Mouse (Mus musculus): ENCODE results near the gene Tgfbr3l. TPM values are rescaled to one million over a fixed set of nuclear protein-coding genes. Genes with fewer than 3 reads are reported as not detected.

Tgfbr3l gene
- polyA plus RNA-seq (2014; fragmentation: Nextera tagmentation; extraction: Ambion mirVana) = 2.1 and 2.3 TPM in 2 replicates

DNA sequence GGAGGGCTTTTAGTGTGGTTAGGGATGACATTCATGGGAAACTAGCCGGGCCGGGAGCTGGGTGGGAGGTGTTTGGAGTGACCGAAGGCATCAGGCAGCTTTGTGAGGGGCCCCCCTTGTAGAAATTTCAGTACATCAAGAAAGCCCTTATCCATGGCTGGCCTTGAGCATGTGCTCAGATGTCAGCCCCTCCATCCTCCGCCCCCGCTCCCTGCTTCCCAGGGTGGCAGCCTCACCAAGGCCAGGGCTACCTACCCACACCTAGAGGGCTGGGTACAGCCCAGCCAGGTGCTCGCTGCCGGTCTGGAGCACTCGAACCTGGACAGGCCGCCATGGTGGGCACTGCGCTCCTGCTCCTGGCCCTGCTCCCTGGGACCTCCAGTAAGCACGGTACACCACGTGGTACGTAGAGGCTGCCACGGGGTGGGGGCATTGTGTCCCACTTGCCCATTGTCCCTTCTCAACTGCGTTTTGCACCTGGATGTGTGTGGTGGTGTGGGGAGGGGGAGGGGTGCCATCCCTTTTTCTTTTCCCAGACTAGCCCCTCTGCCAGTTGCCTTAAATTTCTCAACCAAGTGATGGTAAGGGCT is at the start of gene Tgfbr3l:
Gene Tgfbr3l (plus strand): TSS at position 264 of the 590 bp plus-strand sequence.
- WGBS = 82% methylated on average over 15 of the region's 15 CpGs
- Histone ChIP-seq H3K27me3 (ENCODE audit: control insufficient read depth, insufficient read depth, low read length) (0 out of 2 replicates have a peak, but pooled peaks cover 2% of the 10 kb centered on the region), H3K36me3 (ENCODE audit: control insufficient read depth, insufficient read depth, low read length) (peaks cover 24% of the 10 kb centered on the region), H3K27ac (ENCODE audit: low read depth, low read length) (no peak within 1 kb of the TSS), H3K4me2 (ENCODE audit: low read depth) (no peak within 1 kb of the TSS), H3K9ac (ENCODE audit: low read length) (no peak within 1 kb of the TSS), H3K9me3 (ENCODE audit: control insufficient read depth, low read length) (no peaks in the 10 kb centered on the region; the same call in 1 of the 2 replicates), H3K4me1 (ENCODE audit: control insufficient read depth, insufficient read depth, low read length) (no peaks in the 10 kb centered on the region), H3K4me3 (ENCODE audit: low read depth, low read length) (no peak within 1 kb of the TSS)
- no peak for ATAC-seq (ENCODE audit: insufficient read depth, low FRiP score, low TSS enrichment)
- DNase-seq (ENCODE audit: low spot score) = no peak

DNA sequence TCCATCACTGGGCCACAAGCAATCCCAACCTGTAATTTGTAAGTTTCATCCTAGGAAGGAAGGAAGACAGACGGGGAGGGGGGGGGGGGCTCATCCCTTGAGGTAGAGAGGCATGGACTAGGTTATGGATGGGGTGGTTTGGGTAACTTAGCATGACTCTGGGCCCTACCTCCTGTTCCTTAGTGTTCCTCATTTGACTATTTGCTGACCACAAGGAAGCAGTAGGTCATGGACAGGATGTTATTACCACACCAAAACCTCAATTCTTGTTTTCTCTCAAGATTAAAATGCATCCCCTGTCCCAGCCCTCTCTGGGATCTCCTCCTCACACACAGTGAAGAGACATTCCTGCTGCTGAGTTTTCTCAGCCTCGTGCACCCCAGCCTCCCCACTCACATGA is 46.7 kb upstream of the Tgfbr3l start:
- WGBS = 61% methylated on average over 2 of the region's 2 CpGs
- Histone ChIP-seq H3K4me2 (ENCODE audit: low read depth) (no peak overlapping the region), H3K27me3 (ENCODE audit: control insufficient read depth, insufficient read depth, low read length) (peaks cover 19% of the 10 kb centered on the region), H3K36me3 (ENCODE audit: control insufficient read depth, insufficient read depth, low read length) (no peaks in the 10 kb centered on the region; the same call in 1 of the 2 replicates), H3K9ac (ENCODE audit: low read length) (no peak overlapping the region), H3K4me3 (ENCODE audit: low read depth, low read length) (no peak overlapping the region), H3K27ac (ENCODE audit: low read depth, low read length) (no peak overlapping the region), H3K9me3 (ENCODE audit: control insufficient read depth, low read length) (no peaks in the 10 kb centered on the region), H3K4me1 (ENCODE audit: control insufficient read depth, insufficient read depth, low read length) (no peaks in the 10 kb centered on the region)
- DNase-seq (ENCODE audit: low spot score) = no peak
- ATAC-seq (ENCODE audit: insufficient read depth, low FRiP score, low TSS enrichment) = no peak

DNA sequence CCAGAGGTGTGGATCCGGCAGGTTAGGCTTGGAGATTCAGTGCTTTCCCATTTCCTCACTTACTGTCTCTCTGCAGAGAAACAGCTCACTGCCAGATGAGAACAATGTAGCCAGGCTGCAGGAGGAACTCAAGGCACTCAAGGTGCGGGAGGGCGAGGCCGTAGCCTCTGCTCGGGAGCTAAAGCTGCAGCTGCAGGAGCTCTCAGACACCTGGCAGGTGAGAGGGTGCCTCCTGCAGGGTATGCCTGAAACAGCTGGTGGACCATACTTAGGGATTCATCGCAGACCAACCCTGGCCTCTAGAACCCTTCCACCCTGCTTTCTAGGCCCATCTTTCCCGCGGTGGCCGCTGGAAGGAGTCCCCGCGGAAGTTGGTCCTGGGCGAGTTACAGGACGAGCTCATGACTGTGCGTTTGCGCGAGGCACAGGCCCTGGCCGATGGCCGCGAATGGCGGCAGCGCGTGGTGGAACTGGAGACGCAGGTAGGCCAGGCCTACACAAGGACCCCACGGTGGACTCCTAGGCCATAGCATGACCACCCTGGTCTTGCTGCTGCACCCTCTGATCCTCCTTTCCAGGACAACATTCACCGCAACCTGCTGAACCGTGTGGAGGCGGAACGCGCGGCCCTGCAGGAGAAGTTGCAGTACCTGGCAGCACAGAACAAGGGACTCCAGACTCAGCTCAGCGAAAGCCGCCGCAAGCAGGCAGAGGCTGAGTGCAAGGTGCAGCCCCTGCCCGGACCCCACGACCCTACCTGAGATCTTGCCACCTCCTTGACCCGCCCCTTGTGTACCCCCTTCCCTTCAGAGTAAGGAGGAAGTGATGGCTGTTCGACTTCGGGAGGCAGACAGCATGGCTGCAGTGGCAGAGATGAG is 42.5 kb upstream of the Tgfbr3l start:
- no peaks in the 10 kb centered on the region for H3K9me3 ChIP-seq (ENCODE audit: control insufficient read depth, low read length)
- H3K9ac ChIP-seq (ENCODE audit: low read length) = no peak overlapping the region
- no peak overlapping the region for H3K4me3 ChIP-seq (ENCODE audit: low read depth, low read length)
- H3K27ac ChIP-seq (ENCODE audit: low read depth, low read length) = no peak overlapping the region
- 7% methylated on average over 38 of the region's 38 CpGs for WGBS
- no peak for ATAC-seq (ENCODE audit: insufficient read depth, low FRiP score, low TSS enrichment)
- H3K27me3 ChIP-seq (ENCODE audit: control insufficient read depth, insufficient read depth, low read length) = peaks cover 27% of the 10 kb centered on the region
- no peak for DNase-seq (ENCODE audit: low spot score)
- no peaks in the 10 kb centered on the region; the same call in none of the 2 replicates for H3K36me3 ChIP-seq (ENCODE audit: control insufficient read depth, insufficient read depth, low read length)
- no peak overlapping the region for H3K4me2 ChIP-seq (ENCODE audit: low read depth)
- no peaks in the 10 kb centered on the region for H3K4me1 ChIP-seq (ENCODE audit: control insufficient read depth, insufficient read depth, low read length)

DNA sequence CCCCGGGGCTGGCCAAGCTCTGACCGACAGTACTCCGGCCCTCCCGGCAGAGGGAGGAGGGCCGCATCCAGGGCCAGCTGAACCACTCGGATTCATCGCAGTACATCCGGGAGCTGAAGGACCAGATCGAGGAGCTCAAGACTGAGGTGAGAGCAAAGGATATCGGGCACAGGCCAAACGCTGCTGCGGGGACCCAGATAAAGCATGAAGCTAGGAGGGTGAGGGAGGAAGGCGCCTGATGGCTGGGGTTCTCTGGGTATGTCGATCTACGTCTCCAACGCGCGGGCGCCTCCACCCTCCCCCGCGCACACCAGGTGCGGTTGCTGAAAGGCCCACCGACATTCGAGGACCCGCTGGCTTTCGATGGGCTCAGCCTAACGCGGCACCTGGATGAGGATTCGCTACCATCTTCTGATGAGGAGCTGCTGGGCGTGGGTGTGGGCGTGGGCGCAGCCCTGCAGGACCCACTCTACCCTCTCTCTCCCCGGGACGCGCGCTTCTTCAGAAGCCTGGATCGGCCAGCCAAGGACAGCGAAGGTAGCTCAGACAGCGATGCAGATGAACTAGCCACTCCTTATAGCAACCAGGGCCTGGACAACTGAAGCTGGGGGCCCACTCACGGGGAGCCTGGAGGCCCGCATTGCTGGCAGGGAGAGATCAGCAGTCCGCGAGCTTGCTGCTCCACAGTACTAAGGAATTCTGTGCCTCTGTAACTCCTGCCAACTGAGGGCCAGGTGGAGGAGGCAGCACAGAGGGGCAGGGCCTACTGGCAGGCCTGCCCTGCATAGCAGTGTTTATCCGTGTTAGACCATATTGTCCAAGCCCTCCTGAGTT is 41.6 kb upstream of the Tgfbr3l start:
- H3K27ac ChIP-seq (ENCODE audit: low read depth, low read length) = no peak overlapping the region
- H3K9ac ChIP-seq (ENCODE audit: low read length) = no peak overlapping the region
- DNase-seq (ENCODE audit: low spot score) (no peak), ATAC-seq (ENCODE audit: insufficient read depth, low FRiP score, low TSS enrichment) (no peak)
- H3K9me3 ChIP-seq (ENCODE audit: control insufficient read depth, low read length) = no peaks in the 10 kb centered on the region
- peaks cover 27% of the 10 kb centered on the region for H3K27me3 ChIP-seq (ENCODE audit: control insufficient read depth, insufficient read depth, low read length)
- no peak overlapping the region for H3K4me2 ChIP-seq (ENCODE audit: low read depth)
- WGBS = 7% methylated on average over 44 of the region's 44 CpGs
- no peaks in the 10 kb centered on the region for H3K4me1 ChIP-seq (ENCODE audit: control insufficient read depth, insufficient read depth, low read length)
- no peak overlapping the region for H3K4me3 ChIP-seq (ENCODE audit: low read depth, low read length)
- no peaks in the 10 kb centered on the region; the same call in none of the 2 replicates for H3K36me3 ChIP-seq (ENCODE audit: control insufficient read depth, insufficient read depth, low read length)

DNA sequence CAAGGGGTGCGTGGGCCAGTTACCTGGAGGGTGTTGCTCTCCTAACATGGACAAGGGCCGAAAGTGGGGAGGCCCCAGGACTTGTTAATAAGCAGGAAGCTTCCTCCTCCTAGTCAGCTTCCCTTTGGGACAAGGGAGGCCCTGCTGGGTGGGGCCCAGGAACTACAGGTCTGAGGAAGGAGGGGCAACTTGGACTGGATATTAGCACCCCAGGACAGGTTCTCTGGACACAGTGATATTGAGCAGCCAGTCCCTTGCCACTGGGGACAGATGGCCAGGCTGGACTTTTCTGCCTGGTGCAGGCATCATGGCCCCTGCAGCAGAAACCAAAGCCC is 41.0 kb upstream of the Tgfbr3l start:
- no peak for DNase-seq (ENCODE audit: low spot score)
- Histone ChIP-seq H3K36me3 (ENCODE audit: control insufficient read depth, insufficient read depth, low read length) (no peaks in the 10 kb centered on the region; the same call in none of the 2 replicates), H3K27ac (ENCODE audit: low read depth, low read length) (no peak overlapping the region), H3K27me3 (ENCODE audit: control insufficient read depth, insufficient read depth, low read length) (peaks cover 27% of the 10 kb centered on the region), H3K4me1 (ENCODE audit: control insufficient read depth, insufficient read depth, low read length) (no peaks in the 10 kb centered on the region), H3K9ac (ENCODE audit: low read length) (no peak overlapping the region), H3K9me3 (ENCODE audit: control insufficient read depth, low read length) (no peaks in the 10 kb centered on the region), H3K4me2 (ENCODE audit: low read depth) (no peak overlapping the region), H3K4me3 (ENCODE audit: low read depth, low read length) (no peak overlapping the region)
- 50% methylated on average over 2 of the region's 2 CpGs for WGBS
- ATAC-seq (ENCODE audit: insufficient read depth, low FRiP score, low TSS enrichment) = no peak

DNA sequence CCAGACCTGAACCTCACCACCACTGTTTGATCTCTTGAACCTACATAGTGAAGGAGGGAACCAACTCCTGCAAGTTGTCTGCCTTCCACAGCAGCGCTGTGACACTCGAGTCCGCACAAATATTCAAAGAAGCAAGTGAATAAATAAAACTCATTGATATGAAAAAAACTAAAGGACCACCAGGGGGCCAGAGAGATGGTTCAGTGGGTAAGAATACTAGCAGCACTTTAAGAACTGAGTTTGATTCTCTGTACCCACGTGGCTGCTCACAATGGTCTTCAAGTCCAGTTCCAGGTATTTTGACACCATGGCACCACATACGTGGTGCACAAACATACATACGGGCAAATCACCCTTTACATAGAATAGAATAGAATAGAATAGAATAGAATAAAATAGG is 36.9 kb upstream of the Tgfbr3l start:
- H3K36me3 ChIP-seq (ENCODE audit: control insufficient read depth, insufficient read depth, low read length) = no peaks in the 10 kb centered on the region; the same call in 1 of the 2 replicates
- no peak overlapping the region for H3K27ac ChIP-seq (ENCODE audit: low read depth, low read length)
- peaks cover 21% of the 10 kb centered on the region for H3K4me1 ChIP-seq (ENCODE audit: control insufficient read depth, insufficient read depth, low read length)
- no peak overlapping the region for H3K4me3 ChIP-seq (ENCODE audit: low read depth, low read length)
- no peaks in the 10 kb centered on the region for H3K9me3 ChIP-seq (ENCODE audit: control insufficient read depth, low read length)
- 82% methylated on average over 6 of the region's 6 CpGs for WGBS
- no peak overlapping the region for H3K4me2 ChIP-seq (ENCODE audit: low read depth)
- ATAC-seq (ENCODE audit: insufficient read depth, low FRiP score, low TSS enrichment) (no peak), DNase-seq (ENCODE audit: low spot score) (no peak)
- no peak overlapping the region for H3K9ac ChIP-seq (ENCODE audit: low read length)
- H3K27me3 ChIP-seq (ENCODE audit: control insufficient read depth, insufficient read depth, low read length) = peaks cover 22% of the 10 kb centered on the region

DNA sequence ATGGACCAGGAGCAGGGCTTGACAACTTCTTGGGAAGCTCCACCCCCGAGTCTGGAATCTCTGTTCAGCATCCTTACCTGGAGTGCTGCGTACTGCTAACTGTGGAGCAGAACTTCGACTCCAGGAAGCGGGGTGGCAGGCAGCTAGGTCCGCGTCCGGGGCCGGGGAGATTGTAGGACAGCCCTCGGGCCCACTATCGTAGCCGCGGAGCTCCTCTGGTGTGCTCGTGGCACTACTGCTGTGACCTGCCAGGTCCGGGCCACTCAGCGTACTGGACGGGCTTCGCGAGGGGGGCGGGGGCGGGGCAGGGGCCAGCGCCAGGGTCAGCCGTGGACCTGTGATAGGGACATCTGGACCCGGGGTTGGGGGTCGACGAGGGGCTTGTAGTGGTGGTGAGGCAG is 35.2 kb upstream of the Tgfbr3l start:
- H3K36me3 ChIP-seq (ENCODE audit: control insufficient read depth, insufficient read depth, low read length) = no peaks in the 10 kb centered on the region; the same call in 1 of the 2 replicates
- ATAC-seq (ENCODE audit: insufficient read depth, low FRiP score, low TSS enrichment) (0 out of 2 replicates have a peak, but pooled peaks have one; percentile 3), DNase-seq (ENCODE audit: low spot score) (no peak)
- peak overlapping the region; percentile 37 for H3K9ac ChIP-seq (ENCODE audit: low read length)
- H3K4me2 ChIP-seq (ENCODE audit: low read depth) = peak overlapping the region; percentile 69
- WGBS = under 1% methylated on average over 25 of the region's 25 CpGs
- peak overlapping the region; percentile 29 for H3K4me3 ChIP-seq (ENCODE audit: low read depth, low read length)
- H3K4me1 ChIP-seq (ENCODE audit: control insufficient read depth, insufficient read depth, low read length) = peaks cover 21% of the 10 kb centered on the region
- peaks cover 15% of the 10 kb centered on the region for H3K27me3 ChIP-seq (ENCODE audit: control insufficient read depth, insufficient read depth, low read length)
- H3K27ac ChIP-seq (ENCODE audit: low read depth, low read length) = 0 out of 2 replicates have a peak overlapping the region, but pooled peaks have one; percentile 14
- H3K9me3 ChIP-seq (ENCODE audit: control insufficient read depth, low read length) = no peaks in the 10 kb centered on the region

DNA sequence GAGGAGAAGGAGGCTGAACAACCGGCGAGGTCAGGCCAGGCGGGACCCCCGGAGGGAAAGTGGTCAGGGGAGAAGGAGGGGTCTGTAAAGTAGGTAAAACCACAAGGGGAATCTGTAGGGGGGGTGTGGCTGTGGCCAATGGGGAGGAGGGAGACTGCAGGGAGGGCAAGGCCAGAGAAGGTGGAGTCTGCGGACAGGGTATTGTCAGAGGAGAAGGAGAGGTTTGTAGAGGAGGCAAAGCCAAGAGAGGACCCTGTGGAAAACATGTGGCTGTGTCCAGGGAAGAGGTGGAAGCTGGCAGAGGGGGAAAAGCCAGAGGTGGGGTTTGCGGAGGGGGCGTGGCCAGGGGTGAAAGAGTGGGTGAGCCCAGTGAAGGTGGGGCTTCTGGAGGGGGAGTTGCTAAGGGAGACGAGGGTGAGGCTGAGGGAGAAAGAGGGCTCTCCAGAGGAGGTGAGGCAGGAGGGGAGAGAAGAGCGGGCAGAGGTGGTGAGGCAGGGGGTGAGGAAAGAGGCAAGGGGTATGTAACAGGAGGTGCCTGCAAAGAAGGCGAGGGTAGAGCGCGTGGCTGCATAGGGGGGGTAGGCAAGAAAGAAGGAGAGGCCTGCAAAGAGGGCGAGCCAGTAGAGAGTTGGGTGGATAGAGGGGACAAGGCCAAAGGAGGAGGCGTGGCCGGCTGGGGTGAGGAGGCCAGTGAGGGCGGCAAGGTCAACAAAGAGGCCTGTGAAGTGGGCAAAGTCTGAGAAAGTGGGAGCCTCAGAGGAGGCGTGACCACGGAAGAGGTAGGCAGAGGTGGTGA is 34.6 kb upstream of the Tgfbr3l start:
- WGBS = 2% methylated on average over 18 of the region's 18 CpGs
- Histone ChIP-seq H3K9ac (ENCODE audit: low read length) (peak overlapping the region; percentile 37), H3K27me3 (ENCODE audit: control insufficient read depth, insufficient read depth, low read length) (peaks cover 15% of the 10 kb centered on the region), H3K36me3 (ENCODE audit: control insufficient read depth, insufficient read depth, low read length) (no peaks in the 10 kb centered on the region; the same call in 1 of the 2 replicates), H3K27ac (ENCODE audit: low read depth, low read length) (0 out of 2 replicates have a peak overlapping the region, but pooled peaks have one; percentile 34), H3K4me3 (ENCODE audit: low read depth, low read length) (peak overlapping the region; percentile 29), H3K4me2 (ENCODE audit: low read depth) (peak overlapping the region; percentile 69), H3K4me1 (ENCODE audit: control insufficient read depth, insufficient read depth, low read length) (peaks cover 21% of the 10 kb centered on the region), H3K9me3 (ENCODE audit: control insufficient read depth, low read length) (no peaks in the 10 kb centered on the region)
- 0 out of 2 replicates have a peak, but pooled peaks have one; percentile 1 for ATAC-seq (ENCODE audit: insufficient read depth, low FRiP score, low TSS enrichment)
- peak; percentile 41 for DNase-seq (ENCODE audit: low spot score)
